Mouse (Mus musculus) liver, embryonic 14.5 days (tissue): ENCODE measurements at regions not wholly inside any gene's neighbourhood (a gene's known extent, or its start where the extent isn't known, plus 50 kb on each side); places are given as distances from the start of the nearest gene placed in this dataset.

ENCODE experiments used
- ATAC-seq: fragments of 200-750 bp; cut with Nextera tagmentation; 2 replicates; pipeline ENCODE4 v1.8.0; 2017; ENCODE audit warnings: moderate number of reproducible peaks, mild to moderate bottlenecking, moderate library complexity; ENCODE audit not compliant: insufficient read depth
- DNase-seq, 3 experiments: peaks; one replicate each; pipeline ENCODE4 v3.0.0-alpha.2; 2012 to 2013; ENCODE audit warnings: low read depth in 3 of 3, low spot score in 3 of 3
- H3K27ac ChIP-seq: fragments of 300-500 bp; sonication (generic); 2 replicates; pipeline ENCODE4 v1.5.1; 2014; ENCODE audit warnings: moderate library complexity, mild to moderate bottlenecking, control low read depth, inconsistent platforms
- H3K27me3 ChIP-seq: fragments of 300-500 bp; sonication (generic); 2 replicates; pipeline ENCODE4 v1.6.1; 2014; ENCODE audit warnings: mild to moderate bottlenecking, low read length, moderate library complexity; ENCODE audit not compliant: control insufficient read depth, insufficient read depth
- H3K36me3 ChIP-seq: fragments of 300-500 bp; sonication (generic); replicated peaks from 2 replicates; pipeline ENCODE4 v1.6.1; 2014; ENCODE audit warnings: low read depth; ENCODE audit not compliant: control insufficient read depth, insufficient read depth
- H3K4me1 ChIP-seq, 2 experiments: fragments of 200-500 bp in 1 of 2; fragments of 300-500 bp in 1 of 2; sonication (generic) in 1 of 2; replicated peaks; 2 replicates each; pipeline ENCODE4 v1.6.1; 2012 to 2014; ENCODE audit warnings: antibody characterized with exemption in 1 of 2, inconsistent platforms in 1 of 2, low read length in 1 of 2; ENCODE audit not compliant: control insufficient read depth in 2 of 2, insufficient read depth in 2 of 2
- H3K4me2 ChIP-seq: fragments of 300-500 bp; sonication (generic); 2 replicates; pipeline ENCODE4 v1.6.1; 2014; ENCODE audit warnings: low read depth, mild to moderate bottlenecking, control low read depth, moderate library complexity
- H3K4me3 ChIP-seq, 2 experiments: fragments of 200-500 bp in 1 of 2; fragments of 300-500 bp in 1 of 2; sonication (generic) in 1 of 2; 2 replicates each; pipeline ENCODE4 v1.5.1; 2012 to 2014; ENCODE audit warnings: low read depth in 2 of 2, low read length in 2 of 2, mild to moderate bottlenecking in 2 of 2, control low read depth in 1 of 2, inconsistent platforms in 1 of 2, moderate library complexity in 1 of 2; ENCODE audit not compliant: insufficient read depth in 1 of 2
- H3K9ac ChIP-seq: fragments of 300-500 bp; sonication (generic); replicated peaks from 2 replicates; pipeline ENCODE4 v1.6.1; 2014; ENCODE audit warnings: mild to moderate bottlenecking, control low read depth, moderate library complexity
- H3K9me3 ChIP-seq: fragments of 300-500 bp; sonication (generic); 2 replicates; pipeline ENCODE4 v1.6.1; 2016; ENCODE audit warnings: low read length, mixed read lengths; ENCODE audit not compliant: control insufficient read depth
- CTCF ChIP-seq: IDR thresholded peaks from 2 replicates; pipeline ENCODE4 v1.5.1; 2016; ENCODE audit warnings: antibody characterized with exemption, low read depth, control low read depth
- EP300 ChIP-seq: IDR thresholded peaks from 2 replicates; pipeline ENCODE4 v1.6.1; 2016; ENCODE audit warnings: antibody characterized with exemption, low read depth
- WGBS: fragments of 180-500 bp; shearing (Covaris S2); extraction: QIAGEN DNeasy Blood & Tissue Kit; methylation state at CpG from one replicate; pipeline ENCODE4 v1.1.7; 2014; ENCODE audit not compliant: insufficient replicate concordance; 5-methylcytosine and 5-hydroxymethylcytosine counted together

GRCm38 (mm10) chr2:9367801-9368584 lies 513.1 kb upstream of the 4930412O13Rik start:
- H3K27me3 ChIP-seq: no peaks in the 10 kb centered on the region
- no peak overlapping the region for H3K9ac ChIP-seq
- 64% methylated on average over 8 of the region's 8 CpGs for WGBS
- no peak overlapping the region for H3K27ac ChIP-seq
- H3K36me3 ChIP-seq: no peaks in the 10 kb centered on the region
- TF ChIP-seq EP300 (no peak), CTCF (no peak)
- ATAC-seq (no peak), DNase-seq (no peak)
- no peak overlapping the region for H3K4me2 ChIP-seq
- no peak overlapping the region for H3K4me3 ChIP-seq
- H3K9me3 ChIP-seq: no peaks in the 10 kb centered on the region
- no peaks in the 10 kb centered on the region for H3K4me1 ChIP-seq

GRCm38 (mm10) chr2:9369572-9369971 lies 511.5 kb upstream of the 4930412O13Rik start:
- no peaks in the 10 kb centered on the region for H3K9me3 ChIP-seq
- no peak overlapping the region for H3K9ac ChIP-seq
- no peaks in the 10 kb centered on the region for H3K4me1 ChIP-seq
- TF ChIP-seq EP300: no peak
- no peak for TF ChIP-seq CTCF
- ATAC-seq (no peak), DNase-seq (no peak)
- no peak overlapping the region for H3K4me2 ChIP-seq
- H3K36me3 ChIP-seq: no peaks in the 10 kb centered on the region
- 55% methylated on average over 4 of the region's 4 CpGs for WGBS
- no peak overlapping the region for H3K27ac ChIP-seq
- H3K27me3 ChIP-seq: no peaks in the 10 kb centered on the region
- H3K4me3 ChIP-seq: no peak overlapping the region

GRCm38 (mm10) chr2:9386566-9386965 lies 494.5 kb upstream of the 4930412O13Rik start:
- ATAC-seq: no peak
- Histone ChIP-seq H3K9me3 (no peaks in the 10 kb centered on the region), H3K9ac (no peak overlapping the region), H3K27me3 (no peaks in the 10 kb centered on the region), H3K4me3 (no peak overlapping the region), H3K4me1 (no peaks in the 10 kb centered on the region), H3K27ac (no peak overlapping the region), H3K4me2 (no peak overlapping the region), H3K36me3 (no peaks in the 10 kb centered on the region)
- no peak for DNase-seq
- WGBS: 71% methylated on average over 2 of the region's 2 CpGs
- TF ChIP-seq CTCF (no peak), EP300 (no peak)

GRCm38 (mm10) chr2:9388058-9388457 lies 493.0 kb upstream of the 4930412O13Rik start:
- no peak overlapping the region for H3K4me3 ChIP-seq
- no peaks in the 10 kb centered on the region for H3K27me3 ChIP-seq
- WGBS: 42% methylated on average over 3 of the region's 3 CpGs
- no peak overlapping the region for H3K9ac ChIP-seq
- H3K27ac ChIP-seq: no peak overlapping the region
- H3K4me1 ChIP-seq: no peaks in the 10 kb centered on the region
- H3K4me2 ChIP-seq: no peak overlapping the region
- no peaks in the 10 kb centered on the region for H3K36me3 ChIP-seq
- TF ChIP-seq EP300 (no peak), CTCF (no peak)
- no peak for ATAC-seq
- no peak for DNase-seq
- no peaks in the 10 kb centered on the region for H3K9me3 ChIP-seq

GRCm38 (mm10) chr2:9395379-9395999 lies 485.6 kb upstream of the 4930412O13Rik start:
- no peak overlapping the region for H3K27ac ChIP-seq
- no peak overlapping the region for H3K9ac ChIP-seq
- no peaks in the 10 kb centered on the region for H3K9me3 ChIP-seq
- no peaks in the 10 kb centered on the region for H3K36me3 ChIP-seq
- H3K4me2 ChIP-seq: no peak overlapping the region
- no peaks in the 10 kb centered on the region for H3K4me1 ChIP-seq
- H3K27me3 ChIP-seq: no peaks in the 10 kb centered on the region
- DNase-seq: no peak
- TF ChIP-seq EP300: no peak
- TF ChIP-seq CTCF: no peak
- WGBS: 56% methylated on average over 9 of the region's 9 CpGs
- ATAC-seq: no peak
- no peak overlapping the region for H3K4me3 ChIP-seq
